Mouse (Mus musculus): Measurements from ENCODE around the gene Vmn1r116.
"Not testable (repeated sequence)": the region's sequence is repeated elsewhere in the genome, so short reads cannot be mapped to it uniquely, and the experiment has no call there.

Gene Vmn1r116

DNA sequence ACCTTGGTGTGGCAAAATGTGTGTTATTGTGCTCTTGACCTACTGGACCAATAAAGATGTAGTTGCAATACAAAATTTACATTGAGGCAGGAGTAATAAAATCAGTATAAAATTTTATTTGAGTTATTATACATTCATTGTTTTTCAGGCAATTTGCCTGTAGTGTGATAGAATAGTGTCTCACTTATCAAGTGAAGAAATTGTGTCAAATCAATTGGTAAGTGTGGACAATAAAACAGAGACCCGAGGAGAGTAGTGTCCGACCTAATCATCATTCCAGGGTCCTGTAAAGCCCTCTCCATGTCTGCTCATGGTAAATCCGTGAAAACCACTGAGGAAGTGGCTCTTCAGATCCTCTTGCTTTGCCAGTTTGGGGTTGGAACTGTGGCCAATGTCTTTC is at the start of gene Vmn1r116:
Vmn1r116 (plus strand) TSS at position 301 of the 400 bp plus-strand sequence.
- not testable (repeated sequence) for DNase-seq (ENCODE audit: low read depth, low spot score)

DNA sequence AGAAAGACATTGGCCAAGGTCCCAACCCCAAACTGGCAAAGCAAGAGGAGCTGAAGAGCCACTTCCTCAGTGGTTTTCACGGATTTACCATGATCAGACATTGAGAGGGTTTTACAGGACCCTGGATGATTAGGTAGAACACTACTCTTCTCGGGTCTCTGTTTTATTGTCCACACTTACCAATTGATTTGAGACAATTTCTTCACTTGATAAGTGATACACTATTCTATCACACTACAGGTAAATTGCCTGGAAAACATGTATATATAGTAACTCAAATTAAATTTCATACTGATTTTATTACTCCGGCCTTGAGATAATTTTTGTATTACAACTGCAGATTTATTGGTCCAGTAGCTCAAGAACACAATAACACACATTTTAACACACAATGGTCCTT is 27.2 kb upstream of the Vmn1r116 start, which contains the start of gene Vmn1r115:
Vmn1r115 (minus strand) TSS at position 101 of the 400 bp plus-strand sequence.
- DNase-seq (ENCODE audit: low read depth, low spot score) = not testable (repeated sequence)

DNA sequence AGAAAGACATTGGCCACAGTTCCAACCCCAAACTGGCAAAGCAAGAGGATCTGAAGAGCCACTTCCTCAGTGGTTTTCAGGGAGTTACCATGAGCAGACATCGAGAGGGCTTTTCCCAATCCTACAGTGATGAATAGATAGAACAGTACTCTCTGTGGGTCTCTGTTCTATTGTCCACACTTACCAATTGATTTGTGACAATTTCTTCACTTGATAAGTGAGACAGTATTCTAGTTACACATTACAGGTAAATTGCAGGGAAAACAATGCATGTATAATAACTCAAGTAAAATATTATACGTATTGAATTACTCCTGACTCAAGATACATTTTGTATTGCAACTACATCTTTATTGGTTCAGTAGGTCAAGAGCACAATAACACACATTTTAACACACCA is 12.0 kb downstream of the Vmn1r116 start, which contains the start of gene Vmn1r117:
Vmn1r117 (minus strand) TSS at position 101 of the 400 bp plus-strand sequence.
- DNase-seq (ENCODE audit: low read depth, low spot score) = not testable (repeated sequence)

DNA sequence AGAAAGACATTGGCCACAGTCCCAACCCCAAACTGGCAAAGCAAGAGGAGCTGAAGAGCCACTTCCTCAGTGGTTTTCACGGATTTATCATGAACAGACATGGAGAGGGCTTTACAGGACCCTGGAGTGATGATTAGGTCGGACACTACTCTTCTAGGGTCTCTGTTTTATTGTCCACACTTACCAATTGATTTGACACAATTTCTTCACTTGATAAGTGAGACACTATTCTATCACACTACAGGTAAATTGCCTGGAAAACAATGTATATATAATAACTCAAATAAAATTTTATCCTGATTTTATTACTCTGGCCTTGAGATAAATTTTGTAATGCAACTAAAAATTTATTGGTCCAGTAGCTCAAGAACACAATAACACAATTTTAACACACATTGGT is 40.2 kb downstream of the Vmn1r116 start, which contains the start of gene Vmn1r118:
Vmn1r118 (minus strand) TSS at position 101 of the 400 bp plus-strand sequence.
- DNase-seq (ENCODE audit: low read depth, low spot score) = not testable (repeated sequence)

Data from retina, postnatal 7 days (tissue).